Mouse (Mus musculus): ENCODE data around the gene Cyp1a1. TPM values are rescaled to one million over a fixed set of nuclear protein-coding genes. Genes with fewer than 3 reads are reported as not detected.

Gene Cyp1a1
- polyA plus RNA-seq, 1 experiment, result 0.09 TPM

GRCm38 (mm10) chr9:57666536-57666935 is 21.2 kb upstream of the Cyp1a1 start:
- H3K4me3 ChIP-seq (ENCODE audit: control insufficient read depth, low read depth, low read length), result no peak overlapping the region
- no peaks in the 10 kb centered on the region for H3K36me3 ChIP-seq (ENCODE audit: control insufficient read depth, insufficient read depth, low read length)
- no peaks in the 10 kb centered on the region for H3K4me1 ChIP-seq (ENCODE audit: control insufficient read depth, insufficient read depth, low read length)
- TF ChIP-seq CTCF (IDR thresholded peaks at IDR 0.05; ENCODE audit: control insufficient read depth, insufficient read depth, insufficient replicate concordance, low read depth, low read length), result no peak
- TF ChIP-seq POLR2A (IDR thresholded peaks at IDR 0.05; ENCODE audit: control insufficient read depth, low read depth, low read length), result no peak
- no peaks in the 10 kb centered on the region for H3K27me3 ChIP-seq (ENCODE audit: control insufficient read depth, insufficient read depth, low read length)
- no peak overlapping the region for H3K27ac ChIP-seq (ENCODE audit: control insufficient read depth, insufficient read depth, low read depth, low read length)

DNA sequence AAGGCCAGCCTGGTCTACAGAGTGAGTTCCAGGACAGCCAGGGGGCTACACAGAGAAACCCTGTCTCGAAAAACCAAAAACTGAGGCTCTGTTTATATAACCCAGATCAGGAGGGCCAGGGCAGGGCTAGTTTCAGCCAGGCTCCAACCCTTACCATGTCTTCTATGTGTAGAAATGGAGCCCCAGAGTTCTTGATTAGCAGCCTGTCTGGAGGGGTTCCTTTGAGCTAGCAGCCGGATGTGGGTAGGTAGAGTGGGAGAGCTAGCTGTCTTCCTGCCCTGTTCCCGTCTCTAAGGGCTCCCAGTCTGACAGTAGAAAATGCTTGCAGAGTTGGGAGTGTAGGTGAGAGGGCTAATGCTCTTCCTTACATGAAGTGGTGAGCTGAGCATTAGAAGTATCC is 20.6 kb upstream of the Cyp1a1 start:
- H3K36me3 ChIP-seq (ENCODE audit: control insufficient read depth, insufficient read depth, low read length), result no peaks in the 10 kb centered on the region
- no peaks in the 10 kb centered on the region for H3K4me1 ChIP-seq (ENCODE audit: control insufficient read depth, insufficient read depth, low read length)
- no peak overlapping the region for H3K27ac ChIP-seq (ENCODE audit: control insufficient read depth, insufficient read depth, low read depth, low read length)
- no peaks in the 10 kb centered on the region for H3K27me3 ChIP-seq (ENCODE audit: control insufficient read depth, insufficient read depth, low read length)
- H3K4me3 ChIP-seq (ENCODE audit: control insufficient read depth, low read depth, low read length), result no peak overlapping the region
- TF ChIP-seq CTCF (IDR thresholded peaks at IDR 0.05; ENCODE audit: control insufficient read depth, insufficient read depth, insufficient replicate concordance, low read depth, low read length), result no peak
- TF ChIP-seq POLR2A (IDR thresholded peaks at IDR 0.05; ENCODE audit: control insufficient read depth, low read depth, low read length), result no peak

GRCm38 (mm10) chr9:57667817-57668216 is 19.9 kb upstream of the Cyp1a1 start:
- Histone ChIP-seq H3K36me3 (ENCODE audit: control insufficient read depth, insufficient read depth, low read length) (no peaks in the 10 kb centered on the region), H3K4me1 (ENCODE audit: control insufficient read depth, insufficient read depth, low read length) (no peaks in the 10 kb centered on the region), H3K27me3 (ENCODE audit: control insufficient read depth, insufficient read depth, low read length) (no peaks in the 10 kb centered on the region), H3K4me3 (ENCODE audit: control insufficient read depth, low read depth, low read length) (no peak overlapping the region), H3K27ac (ENCODE audit: control insufficient read depth, insufficient read depth, low read depth, low read length) (no peak overlapping the region)
- TF ChIP-seq POLR2A (IDR thresholded peaks at IDR 0.05; ENCODE audit: control insufficient read depth, low read depth, low read length), result no peak
- no peak for TF ChIP-seq CTCF (IDR thresholded peaks at IDR 0.05; ENCODE audit: control insufficient read depth, insufficient read depth, insufficient replicate concordance, low read depth, low read length)

- Histone ChIP-seq H3K27me3 (ENCODE audit: control insufficient read depth, insufficient read depth, low read length) (no peaks in the 10 kb centered on the region), H3K4me1 (ENCODE audit: control insufficient read depth, insufficient read depth, low read length) (no peaks in the 10 kb centered on the region), H3K4me3 (ENCODE audit: control insufficient read depth, low read depth, low read length) (no peak overlapping the region), H3K27ac (ENCODE audit: control insufficient read depth, insufficient read depth, low read depth, low read length) (no peak overlapping the region), H3K36me3 (ENCODE audit: control insufficient read depth, insufficient read depth, low read length) (no peaks in the 10 kb centered on the region)
- TF ChIP-seq CTCF (IDR thresholded peaks at IDR 0.05; ENCODE audit: control insufficient read depth, insufficient read depth, insufficient replicate concordance, low read depth, low read length) (no peak), POLR2A (IDR thresholded peaks at IDR 0.05; ENCODE audit: control insufficient read depth, low read depth, low read length) (no peak)
Measured at GRCm38 (mm10) chr9:57668277-57668676, 19.5 kb upstream of the Cyp1a1 start.

- Histone ChIP-seq H3K27me3 (ENCODE audit: control insufficient read depth, insufficient read depth, low read length) (no peaks in the 10 kb centered on the region), H3K4me1 (ENCODE audit: control insufficient read depth, insufficient read depth, low read length) (no peaks in the 10 kb centered on the region), H3K36me3 (ENCODE audit: control insufficient read depth, insufficient read depth, low read length) (no peaks in the 10 kb centered on the region), H3K4me3 (ENCODE audit: control insufficient read depth, low read depth, low read length) (no peak overlapping the region), H3K27ac (ENCODE audit: control insufficient read depth, insufficient read depth, low read depth, low read length) (no peak overlapping the region)
- TF ChIP-seq CTCF (IDR thresholded peaks at IDR 0.05; ENCODE audit: control insufficient read depth, insufficient read depth, insufficient replicate concordance, low read depth, low read length), result no peak
- no peak for TF ChIP-seq POLR2A (IDR thresholded peaks at IDR 0.05; ENCODE audit: control insufficient read depth, low read depth, low read length)
Measured at GRCm38 (mm10) chr9:57669566-57669965, 18.2 kb upstream of the Cyp1a1 start.

DNA sequence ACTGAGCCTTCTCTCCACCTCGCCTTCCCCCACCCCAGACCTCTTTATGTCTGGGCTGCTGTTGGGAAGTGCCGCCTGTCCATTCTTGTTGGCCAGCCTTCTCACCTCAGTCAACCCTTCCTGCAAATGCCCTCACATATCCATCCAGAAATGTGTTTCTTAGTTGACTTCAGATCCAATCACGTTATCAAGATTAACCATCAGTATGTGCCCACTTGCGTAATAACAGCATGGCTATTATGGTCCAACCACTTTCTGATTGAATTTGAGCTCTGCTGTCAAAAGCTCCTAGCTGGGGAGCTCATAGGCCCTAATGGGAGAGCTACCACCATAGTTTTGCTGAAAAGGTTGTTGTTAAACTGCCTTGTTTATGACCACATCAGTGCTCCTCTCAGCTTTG is 16.7 kb upstream of the Cyp1a1 start:
- no peak overlapping the region for H3K27ac ChIP-seq (ENCODE audit: control insufficient read depth, insufficient read depth, low read depth, low read length)
- H3K4me3 ChIP-seq (ENCODE audit: control insufficient read depth, low read depth, low read length), result no peak overlapping the region
- H3K4me1 ChIP-seq (ENCODE audit: control insufficient read depth, insufficient read depth, low read length), result no peaks in the 10 kb centered on the region
- H3K36me3 ChIP-seq (ENCODE audit: control insufficient read depth, insufficient read depth, low read length), result no peaks in the 10 kb centered on the region
- H3K27me3 ChIP-seq (ENCODE audit: control insufficient read depth, insufficient read depth, low read length), result no peaks in the 10 kb centered on the region
- TF ChIP-seq CTCF (IDR thresholded peaks at IDR 0.05; ENCODE audit: control insufficient read depth, insufficient read depth, insufficient replicate concordance, low read depth, low read length) (no peak), POLR2A (IDR thresholded peaks at IDR 0.05; ENCODE audit: control insufficient read depth, low read depth, low read length) (no peak)

GRCm38 (mm10) chr9:57671500-57671899 is 16.2 kb upstream of the Cyp1a1 start:
- no peak overlapping the region for H3K27ac ChIP-seq (ENCODE audit: control insufficient read depth, insufficient read depth, low read depth, low read length)
- H3K4me3 ChIP-seq (ENCODE audit: control insufficient read depth, low read depth, low read length), result no peak overlapping the region
- no peaks in the 10 kb centered on the region for H3K4me1 ChIP-seq (ENCODE audit: control insufficient read depth, insufficient read depth, low read length)
- TF ChIP-seq POLR2A (IDR thresholded peaks at IDR 0.05; ENCODE audit: control insufficient read depth, low read depth, low read length), result no peak
- TF ChIP-seq CTCF (IDR thresholded peaks at IDR 0.05; ENCODE audit: control insufficient read depth, insufficient read depth, insufficient replicate concordance, low read depth, low read length), result no peak
- H3K36me3 ChIP-seq (ENCODE audit: control insufficient read depth, insufficient read depth, low read length), result no peaks in the 10 kb centered on the region
- no peaks in the 10 kb centered on the region for H3K27me3 ChIP-seq (ENCODE audit: control insufficient read depth, insufficient read depth, low read length)

GRCm38 (mm10) chr9:57681411-57681810 is 6.3 kb upstream of the Cyp1a1 start:
- peak overlapping the region; percentile 66 for H3K4me3 ChIP-seq (ENCODE audit: control insufficient read depth, low read depth, low read length)
- no peak overlapping the region for H3K27ac ChIP-seq (ENCODE audit: control insufficient read depth, insufficient read depth, low read depth, low read length)
- H3K27me3 ChIP-seq (ENCODE audit: control insufficient read depth, insufficient read depth, low read length), result no peaks in the 10 kb centered on the region
- no peak for TF ChIP-seq CTCF (IDR thresholded peaks at IDR 0.05; ENCODE audit: control insufficient read depth, insufficient read depth, insufficient replicate concordance, low read depth, low read length)
- no peak for TF ChIP-seq POLR2A (IDR thresholded peaks at IDR 0.05; ENCODE audit: control insufficient read depth, low read depth, low read length)
- H3K4me1 ChIP-seq (ENCODE audit: control insufficient read depth, insufficient read depth, low read length), result peaks cover 14% of the 10 kb centered on the region
- H3K36me3 ChIP-seq (ENCODE audit: control insufficient read depth, insufficient read depth, low read length), result no peaks in the 10 kb centered on the region

All from testis, adult 2 months (tissue).